Mouse (Mus musculus): ENCODE measurements around the gene Gnb3. TPM values are rescaled to one million over a fixed set of nuclear protein-coding genes. Genes with fewer than 3 reads are reported as not detected.

Gene Gnb3
- not detected in 2 replicates for polyA plus RNA-seq (2012; ENCODE audit: insufficient read depth, insufficient read length, low replicate concordance, missing spikeins)

DNA sequence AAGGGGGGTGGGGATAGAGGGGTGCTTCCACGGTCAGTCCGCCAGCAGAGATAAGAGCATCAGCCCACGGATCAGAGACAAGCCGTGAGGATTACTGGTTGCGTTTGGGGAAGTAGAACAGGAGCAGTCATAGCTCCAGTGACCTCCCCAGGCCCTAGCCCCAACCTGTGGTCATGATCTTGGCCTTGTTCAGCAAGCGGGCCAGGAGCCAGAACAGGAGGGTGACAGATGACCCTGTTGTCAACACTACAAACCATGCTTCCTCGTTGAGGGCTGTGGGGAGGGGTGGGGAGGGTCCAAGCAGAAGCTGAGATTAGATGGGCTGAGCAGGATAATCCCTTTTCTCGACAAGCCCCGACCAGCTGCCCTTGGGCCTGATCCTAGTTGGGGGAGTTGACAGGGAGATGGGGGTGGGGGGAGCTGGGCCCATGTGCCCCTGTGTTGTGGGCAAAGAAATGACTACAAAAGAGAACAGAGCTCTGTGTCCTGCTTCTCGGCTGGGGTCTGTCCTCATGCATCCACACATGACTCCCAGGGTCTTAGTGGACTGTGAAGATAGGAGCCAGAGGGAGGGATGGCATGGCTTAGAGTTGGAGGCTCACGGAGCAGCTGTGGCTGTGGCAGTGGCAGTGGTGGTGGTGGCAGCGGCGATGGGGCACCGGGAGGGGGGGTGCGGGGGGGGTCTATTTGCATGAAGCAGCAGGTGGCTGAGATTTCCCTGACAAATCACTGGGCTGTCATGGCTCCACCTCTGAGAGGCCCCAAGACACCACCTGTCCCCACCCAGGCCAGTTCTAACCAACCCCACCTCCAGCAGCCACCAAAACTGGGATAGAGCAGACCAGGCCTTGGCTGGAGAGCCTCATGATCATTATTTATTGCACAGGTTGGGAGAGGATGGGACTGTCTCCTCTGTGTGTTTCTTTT is at the start of gene Gnb3:
Gnb3 (minus strand) TSS at position 35 of the 927 bp plus-strand sequence.
- no peak for TF ChIP-seq CTCF (IDR thresholded peaks at IDR 0.05; ENCODE audit: insufficient read depth, low read depth, low read length)
- no peak for TF ChIP-seq POLR2A (IDR thresholded peaks at IDR 0.05; ENCODE audit: insufficient read depth, low read depth, low read length)
- Histone ChIP-seq H3K27ac (ENCODE audit: insufficient read depth, low read depth, low read length) (no peak within 1 kb of the TSS), H3K4me3 (ENCODE audit: insufficient read depth, low read depth, low read length) (no peak within 1 kb of the TSS), H3K4me1 (ENCODE audit: control insufficient read depth, insufficient read depth, low read length) (no peaks in the 10 kb centered on the region)
- WGBS = 42% methylated on average over 15 of the region's 15 CpGs

- no peak for TF ChIP-seq CTCF (IDR thresholded peaks at IDR 0.05; ENCODE audit: insufficient read depth, low read depth, low read length)
- no peak for TF ChIP-seq POLR2A (IDR thresholded peaks at IDR 0.05; ENCODE audit: insufficient read depth, low read depth, low read length)
- H3K27ac ChIP-seq (ENCODE audit: insufficient read depth, low read depth, low read length) = no peak overlapping the region; the same call in 1 of the 2 replicates
- 0 out of 2 replicates have a peak, but pooled peaks cover 5% of the 10 kb centered on the region for H3K4me1 ChIP-seq (ENCODE audit: control insufficient read depth, insufficient read depth, low read length)
- 93% methylated on average over 6 of the region's 6 CpGs for WGBS
- H3K4me3 ChIP-seq (ENCODE audit: insufficient read depth, low read depth, low read length) = no peak overlapping the region
Measured at GRCm38 (mm10) chr6:124888555-124889125, 48.6 kb upstream of the Gnb3 start.

- Histone ChIP-seq H3K27ac (ENCODE audit: insufficient read depth, low read depth, low read length) (no peak within 1 kb of the TSS; the same call in 1 of the 2 replicates), H3K4me3 (ENCODE audit: insufficient read depth, low read depth, low read length) (no peak within 1 kb of the TSS; the same call in 1 of the 2 replicates), H3K4me1 (ENCODE audit: control insufficient read depth, insufficient read depth, low read length) (0 out of 2 replicates have a peak, but pooled peaks cover 5% of the 10 kb centered on the region)
- WGBS = 91% methylated on average over 9 of the region's 9 CpGs
- no peak for TF ChIP-seq POLR2A (IDR thresholded peaks at IDR 0.05; ENCODE audit: insufficient read depth, low read depth, low read length)
- no peak for TF ChIP-seq CTCF (IDR thresholded peaks at IDR 0.05; ENCODE audit: insufficient read depth, low read depth, low read length)
Measured at GRCm38 (mm10) chr6:124887986-124888385, 47.9 kb upstream of the Gnb3 start, which contains the start of gene Cd4. Cd4 (minus strand) TSS chr6:124888221.

GRCm38 (mm10) chr6:124885956-124886381 is 45.9 kb upstream of the Gnb3 start:
- Histone ChIP-seq H3K4me1 (ENCODE audit: control insufficient read depth, insufficient read depth, low read length) (0 out of 2 replicates have a peak, but pooled peaks cover 5% of the 10 kb centered on the region), H3K27ac (ENCODE audit: insufficient read depth, low read depth, low read length) (no peak overlapping the region), H3K4me3 (ENCODE audit: insufficient read depth, low read depth, low read length) (no peak overlapping the region)
- 95% methylated on average over 8 of the region's 8 CpGs for WGBS
- TF ChIP-seq POLR2A (IDR thresholded peaks at IDR 0.05; ENCODE audit: insufficient read depth, low read depth, low read length) = no peak
- no peak for TF ChIP-seq CTCF (IDR thresholded peaks at IDR 0.05; ENCODE audit: insufficient read depth, low read depth, low read length)

GRCm38 (mm10) chr6:124884714-124885500 is 44.8 kb upstream of the Gnb3 start:
- 70% methylated on average over 10 of the region's 10 CpGs for WGBS

GRCm38 (mm10) chr6:124883351-124883750 is 43.3 kb upstream of the Gnb3 start:
- 75% methylated on average over 10 of the region's 10 CpGs for WGBS
- Histone ChIP-seq H3K4me3 (ENCODE audit: insufficient read depth, low read depth, low read length) (no peak overlapping the region), H3K27ac (ENCODE audit: insufficient read depth, low read depth, low read length) (no peak overlapping the region), H3K4me1 (ENCODE audit: control insufficient read depth, insufficient read depth, low read length) (0 out of 2 replicates have a peak, but pooled peaks cover 5% of the 10 kb centered on the region)
- no peak for TF ChIP-seq POLR2A (IDR thresholded peaks at IDR 0.05; ENCODE audit: insufficient read depth, low read depth, low read length)
- TF ChIP-seq CTCF (IDR thresholded peaks at IDR 0.05; ENCODE audit: insufficient read depth, low read depth, low read length) = no peak

More at GRCm38 (mm10) chr6:124884714-124885500, 44.8 kb upstream of the Gnb3 start:
- Histone ChIP-seq H3K4me3 (ENCODE audit: insufficient read depth, low read depth, low read length) (no peak overlapping the region), H3K4me1 (ENCODE audit: control insufficient read depth, insufficient read depth, low read length) (0 out of 2 replicates have a peak, but pooled peaks cover 5% of the 10 kb centered on the region), H3K27ac (ENCODE audit: insufficient read depth, low read depth, low read length) (no peak overlapping the region)
- no peak for TF ChIP-seq CTCF (IDR thresholded peaks at IDR 0.05; ENCODE audit: insufficient read depth, low read depth, low read length)
- no peak for TF ChIP-seq POLR2A (IDR thresholded peaks at IDR 0.05; ENCODE audit: insufficient read depth, low read depth, low read length)

DNA sequence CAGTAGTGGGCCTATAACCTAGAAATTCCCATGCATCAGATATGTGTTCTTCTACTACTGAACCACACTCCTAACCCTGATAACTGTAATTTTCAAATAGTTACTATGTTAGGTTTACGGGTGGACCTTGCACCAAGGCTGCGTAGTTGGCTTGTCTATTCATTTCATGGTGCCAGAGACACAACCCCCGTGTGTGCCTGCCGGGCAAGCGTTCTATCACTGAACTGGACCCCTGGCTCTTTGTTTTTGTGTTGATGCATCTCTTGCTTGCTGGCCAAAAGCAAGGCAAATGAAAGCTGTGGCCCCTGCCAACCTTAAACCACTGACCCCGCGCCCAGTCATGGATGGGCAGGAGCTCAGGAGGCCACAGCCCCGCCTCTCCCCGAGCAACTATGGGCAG is 41.7 kb upstream of the Gnb3 start:
- H3K27ac ChIP-seq (ENCODE audit: insufficient read depth, low read depth, low read length) = no peak overlapping the region
- 87% methylated on average over 9 of the region's 9 CpGs for whole genome bisulfite sequencing
- 0 out of 2 replicates have a peak, but pooled peaks cover 5% of the 10 kb centered on the region for H3K4me1 ChIP-seq (ENCODE audit: control insufficient read depth, insufficient read depth, low read length)
- no peak for TF ChIP-seq POLR2A (IDR thresholded peaks at IDR 0.05; ENCODE audit: insufficient read depth, low read depth, low read length)
- no peak for TF ChIP-seq CTCF (IDR thresholded peaks at IDR 0.05; ENCODE audit: insufficient read depth, low read depth, low read length)
- H3K4me3 ChIP-seq (ENCODE audit: insufficient read depth, low read depth, low read length) = no peak overlapping the region

- WGBS = 76% methylated on average over 6 of the region's 6 CpGs
Measured at GRCm38 (mm10) chr6:124879390-124879789, 39.3 kb upstream of the Gnb3 start.

More at GRCm38 (mm10) chr6:124879390-124879789, 39.3 kb upstream of the Gnb3 start:
- TF ChIP-seq POLR2A (IDR thresholded peaks at IDR 0.05; ENCODE audit: insufficient read depth, low read depth, low read length) (no peak), CTCF (IDR thresholded peaks at IDR 0.05; ENCODE audit: insufficient read depth, low read depth, low read length) (no peak)
- Histone ChIP-seq H3K27ac (ENCODE audit: insufficient read depth, low read depth, low read length) (no peak overlapping the region), H3K4me1 (ENCODE audit: control insufficient read depth, insufficient read depth, low read length) (no peaks in the 10 kb centered on the region), H3K4me3 (ENCODE audit: insufficient read depth, low read depth, low read length) (no peak overlapping the region)

Data from olfactory bulb, adult 2 months (tissue).